Mouse (Mus musculus): ENCODE measurements around the gene Mkrn1. TPM values are rescaled to one million over a fixed set of nuclear protein-coding genes. Genes with fewer than 3 reads are reported as not detected.

Gene Mkrn1
- polyA plus RNA-seq, 2 experiments, result 116 to 198 TPM

GRCm38 (mm10) chr6:39430722-39431121, 10.5 kb upstream of the Mkrn1 start:
- Histone ChIP-seq H3K4me2 (ENCODE audit: low read depth) (no peak overlapping the region), H3K36me3 (replicated peaks; ENCODE audit: control insufficient read depth, insufficient read depth, low read depth) (no peaks in the 10 kb centered on the region), H3K27ac (peak overlapping the region; percentile 92), H3K9me3 (ENCODE audit: control insufficient read depth, low read length) (no peaks in the 10 kb centered on the region), H3K27me3 (ENCODE audit: control insufficient read depth, insufficient read depth, low read length) (no peaks in the 10 kb centered on the region), H3K4me1 (replicated peaks; ENCODE audit: control insufficient read depth in 2 of 2, insufficient read depth in 2 of 2, low read length in 1 of 2) (peaks cover 67 to 73% of the 10 kb centered on the region in 2 experiments), H3K9ac (replicated peaks) (0 out of 2 replicates have a peak overlapping the region, but pooled peaks have one; percentile 20), H3K4me3 (ENCODE audit: insufficient read depth in 1 of 2, low read depth in 2 of 2, low read length in 2 of 2) (no peak overlapping the region)
- ATAC-seq (ENCODE audit: insufficient read depth), result no peak
- no peak for DNase-seq (ENCODE audit: low read depth in 3 of 3, low spot score in 3 of 3)
- 55% methylated on average over 11 of the region's 11 CpGs for WGBS (ENCODE audit: insufficient replicate concordance)
- TF ChIP-seq CTCF (IDR thresholded peaks at IDR 0.05; ENCODE audit: low read depth) (no peak), EP300 (IDR thresholded peaks at IDR 0.05; ENCODE audit: low read depth) (no peak)

- H3K4me3 ChIP-seq (ENCODE audit: insufficient read depth in 1 of 2, low read depth in 2 of 2, low read length in 2 of 2), result no peak overlapping the region
- WGBS (ENCODE audit: insufficient replicate concordance), result 40% methylated on average over 6 of the region's 6 CpGs
- no peaks in the 10 kb centered on the region for H3K27me3 ChIP-seq (ENCODE audit: control insufficient read depth, insufficient read depth, low read length)
- peak overlapping the region; percentile 92 for H3K27ac ChIP-seq
- TF ChIP-seq CTCF (IDR thresholded peaks at IDR 0.05; ENCODE audit: low read depth), result no peak
- TF ChIP-seq EP300 (IDR thresholded peaks at IDR 0.05; ENCODE audit: low read depth), result peak; percentile 91
- peak overlapping the region; percentile 57 for H3K4me2 ChIP-seq (ENCODE audit: low read depth)
- peaks cover 66 to 70% of the 10 kb centered on the region in 2 experiments for H3K4me1 ChIP-seq (replicated peaks; ENCODE audit: control insufficient read depth in 2 of 2, insufficient read depth in 2 of 2, low read length in 1 of 2)
- peak overlapping the region; percentile 73 for H3K9ac ChIP-seq (replicated peaks)
- peak; percentile 81 to 85 (median 82) for DNase-seq (ENCODE audit: low read depth in 3 of 3, low spot score in 3 of 3)
- H3K9me3 ChIP-seq (ENCODE audit: control insufficient read depth, low read length), result no peaks in the 10 kb centered on the region
- no peaks in the 10 kb centered on the region for H3K36me3 ChIP-seq (replicated peaks; ENCODE audit: control insufficient read depth, insufficient read depth, low read depth)
- peak; percentile 79 for ATAC-seq (ENCODE audit: insufficient read depth)
These were observed 8.9 kb upstream of the Mkrn1 start for GRCm38 (mm10) chr6:39429007-39429788.

GRCm38 (mm10) chr6:39427276-39428003, 7.2 kb upstream of the Mkrn1 start:
- 51% methylated on average over 4 of the region's 4 CpGs for WGBS (ENCODE audit: insufficient replicate concordance)
- Histone ChIP-seq H3K4me1 (replicated peaks; ENCODE audit: control insufficient read depth in 2 of 2, insufficient read depth in 2 of 2, low read length in 1 of 2) (peaks cover 74 to 76% of the 10 kb centered on the region in 2 experiments), H3K4me3 (ENCODE audit: insufficient read depth in 1 of 2, low read depth in 2 of 2, low read length in 2 of 2) (no peak overlapping the region), H3K9me3 (ENCODE audit: control insufficient read depth, low read length) (no peaks in the 10 kb centered on the region), H3K4me2 (ENCODE audit: low read depth) (peak overlapping the region; percentile 57), H3K27me3 (ENCODE audit: control insufficient read depth, insufficient read depth, low read length) (no peaks in the 10 kb centered on the region), H3K27ac (peak overlapping the region; percentile 92), H3K36me3 (replicated peaks; ENCODE audit: control insufficient read depth, insufficient read depth, low read depth) (no peaks in the 10 kb centered on the region), H3K9ac (replicated peaks) (peak overlapping the region; percentile 73)
- no peak for DNase-seq (ENCODE audit: low read depth in 3 of 3, low spot score in 3 of 3)
- no peak for TF ChIP-seq EP300 (IDR thresholded peaks at IDR 0.05; ENCODE audit: low read depth)
- TF ChIP-seq CTCF (IDR thresholded peaks at IDR 0.05; ENCODE audit: low read depth), result no peak
- peak; percentile 34; the same call in 1 of the 2 replicates for ATAC-seq (ENCODE audit: insufficient read depth)

- H3K36me3 ChIP-seq (replicated peaks; ENCODE audit: control insufficient read depth, insufficient read depth, low read depth), result no peaks in the 10 kb centered on the region
- no peak for DNase-seq (ENCODE audit: low read depth in 3 of 3, low spot score in 3 of 3)
- WGBS (ENCODE audit: insufficient replicate concordance), result 79% methylated on average over 4 of the region's 4 CpGs
- TF ChIP-seq EP300 (IDR thresholded peaks at IDR 0.05; ENCODE audit: low read depth), result no peak
- no peak for TF ChIP-seq CTCF (IDR thresholded peaks at IDR 0.05; ENCODE audit: low read depth)
- no peak overlapping the region for H3K4me2 ChIP-seq (ENCODE audit: low read depth)
- no peak for ATAC-seq (ENCODE audit: insufficient read depth)
- H3K27ac ChIP-seq, result peak overlapping the region; percentile 78
- H3K27me3 ChIP-seq (ENCODE audit: control insufficient read depth, insufficient read depth, low read length), result no peaks in the 10 kb centered on the region
- H3K4me3 ChIP-seq (ENCODE audit: insufficient read depth in 1 of 2, low read depth in 2 of 2, low read length in 2 of 2), result no peak overlapping the region
- peaks cover 76 to 80% of the 10 kb centered on the region in 2 experiments for H3K4me1 ChIP-seq (replicated peaks; ENCODE audit: control insufficient read depth in 2 of 2, insufficient read depth in 2 of 2, low read length in 1 of 2)
- no peaks in the 10 kb centered on the region for H3K9me3 ChIP-seq (ENCODE audit: control insufficient read depth, low read length)
- H3K9ac ChIP-seq (replicated peaks), result no peak overlapping the region
These were observed 6.5 kb upstream of the Mkrn1 start for GRCm38 (mm10) chr6:39426725-39427124.

GRCm38 (mm10) chr6:39425181-39425580, 4.9 kb upstream of the Mkrn1 start:
- peak in 1 of 3 experiments; percentile 61 for DNase-seq (ENCODE audit: low read depth in 3 of 3, low spot score in 3 of 3)
- Histone ChIP-seq H3K4me2 (ENCODE audit: low read depth) (peak overlapping the region; percentile 49), H3K9ac (replicated peaks) (peak overlapping the region; percentile 48), H3K4me1 (replicated peaks; ENCODE audit: control insufficient read depth in 2 of 2, insufficient read depth in 2 of 2, low read length in 1 of 2) (peaks cover 76 to 78% of the 10 kb centered on the region in 2 experiments), H3K9me3 (ENCODE audit: control insufficient read depth, low read length) (no peaks in the 10 kb centered on the region), H3K4me3 (ENCODE audit: insufficient read depth in 1 of 2, low read depth in 2 of 2, low read length in 2 of 2) (no peak overlapping the region), H3K36me3 (replicated peaks; ENCODE audit: control insufficient read depth, insufficient read depth, low read depth) (no peaks in the 10 kb centered on the region), H3K27ac (peak overlapping the region; percentile 78), H3K27me3 (ENCODE audit: control insufficient read depth, insufficient read depth, low read length) (no peaks in the 10 kb centered on the region)
- 0 out of 2 replicates have a peak, but pooled peaks have one; percentile 15 for ATAC-seq (ENCODE audit: insufficient read depth)
- TF ChIP-seq CTCF (IDR thresholded peaks at IDR 0.05; ENCODE audit: low read depth) (no peak), EP300 (IDR thresholded peaks at IDR 0.05; ENCODE audit: low read depth) (peak; percentile 29; the same call in 1 of the 2 replicates)
- 24% methylated on average over 2 of the region's 2 CpGs for WGBS (ENCODE audit: insufficient replicate concordance)
